Mouse (Mus musculus): ENCODE data around the gene Leo1. TPM values are rescaled to one million over a fixed set of nuclear protein-coding genes. Genes with fewer than 3 reads are reported as not detected.

The Leo1 gene
- polyA plus RNA-seq, 1 experiment from 2014 or later, result 34.1 TPM

- ATAC-seq, result no peak
- DNase-seq (ENCODE audit: low spot score), result no peak
- Histone ChIP-seq H3K27ac (ENCODE audit: low read depth, low read length) (no peak overlapping the region), H3K4me1 (ENCODE audit: control insufficient read depth, insufficient read depth, low read length) (peaks cover 17% of the 10 kb centered on the region), H3K4me2 (ENCODE audit: low read length) (peak overlapping the region; percentile 66), H3K9me3 (replicated peaks; ENCODE audit: control insufficient read depth, low read length) (no peaks in the 10 kb centered on the region), H3K4me3 (ENCODE audit: low read depth, low read length) (peak overlapping the region; percentile 94), H3K9ac (ENCODE audit: low read length) (peak overlapping the region; percentile 49), H3K27me3 (replicated peaks; ENCODE audit: control insufficient read depth, insufficient read depth, low read length) (no peaks in the 10 kb centered on the region), H3K36me3 (ENCODE audit: control insufficient read depth, insufficient read depth, low read length) (no peaks in the 10 kb centered on the region)
- whole genome bisulfite sequencing, result 12% methylated on average over 10 of the region's 10 CpGs
These were observed 33.5 kb upstream of the Leo1 start for GRCm38 (mm10) chr9:75407803-75408202.

GRCm38 (mm10) chr9:75408204-75408826, 33.0 kb upstream of the Leo1 start:
- peaks cover 17% of the 10 kb centered on the region for H3K4me1 ChIP-seq (ENCODE audit: control insufficient read depth, insufficient read depth, low read length)
- DNase-seq (ENCODE audit: low spot score), result peak; percentile 51

GRCm38 (mm10) chr9:75409031-75409851, 32.1 kb upstream of the Leo1 start:
- Histone ChIP-seq H3K36me3 (ENCODE audit: control insufficient read depth, insufficient read depth, low read length) (no peaks in the 10 kb centered on the region), H3K4me1 (ENCODE audit: control insufficient read depth, insufficient read depth, low read length) (peaks cover 17% of the 10 kb centered on the region), H3K4me2 (ENCODE audit: low read length) (peak overlapping the region; percentile 66), H3K4me3 (ENCODE audit: low read depth, low read length) (peak overlapping the region; percentile 94), H3K27ac (ENCODE audit: low read depth, low read length) (peak overlapping the region; percentile 99), H3K9ac (ENCODE audit: low read length) (peak overlapping the region; percentile 96), H3K9me3 (replicated peaks; ENCODE audit: control insufficient read depth, low read length) (no peaks in the 10 kb centered on the region), H3K27me3 (replicated peaks; ENCODE audit: control insufficient read depth, insufficient read depth, low read length) (no peaks in the 10 kb centered on the region)
- ATAC-seq (peak; percentile 90), DNase-seq (ENCODE audit: low spot score) (peak; percentile 76)
- WGBS, result under 1% methylated on average over 60 of the region's 90 CpGs

More at GRCm38 (mm10) chr9:75408204-75408826, 33.0 kb upstream of the Leo1 start:
- H3K27ac ChIP-seq (ENCODE audit: low read depth, low read length), result peak overlapping the region; percentile 99; the same call in 1 of the 2 replicates
- peak overlapping the region; percentile 94 for H3K4me3 ChIP-seq (ENCODE audit: low read depth, low read length)
- H3K27me3 ChIP-seq (replicated peaks; ENCODE audit: control insufficient read depth, insufficient read depth, low read length), result no peaks in the 10 kb centered on the region
- 2% methylated on average over 11 of the region's 11 CpGs for WGBS
- no peaks in the 10 kb centered on the region for H3K9me3 ChIP-seq (replicated peaks; ENCODE audit: control insufficient read depth, low read length)
- peak overlapping the region; percentile 96 for H3K9ac ChIP-seq (ENCODE audit: low read length)
- ATAC-seq, result no peak
- no peaks in the 10 kb centered on the region for H3K36me3 ChIP-seq (ENCODE audit: control insufficient read depth, insufficient read depth, low read length)
- H3K4me2 ChIP-seq (ENCODE audit: low read length), result peak overlapping the region; percentile 66

- H3K4me1 ChIP-seq (ENCODE audit: control insufficient read depth, insufficient read depth, low read length), result peaks cover 17% of the 10 kb centered on the region
- peak within 1 kb of the TSS; percentile 66 for H3K4me2 ChIP-seq (ENCODE audit: low read length)
- no peaks in the 10 kb centered on the region for H3K27me3 ChIP-seq (replicated peaks; ENCODE audit: control insufficient read depth, insufficient read depth, low read length)
- DNase-seq (ENCODE audit: low spot score), result peak; percentile 95
- H3K27ac ChIP-seq (ENCODE audit: low read depth, low read length), result peak within 1 kb of the TSS; percentile 99
- peak within 1 kb of the TSS; percentile 94 for H3K4me3 ChIP-seq (ENCODE audit: low read depth, low read length)
- H3K36me3 ChIP-seq (ENCODE audit: control insufficient read depth, insufficient read depth, low read length), result no peaks in the 10 kb centered on the region
- no peaks in the 10 kb centered on the region for H3K9me3 ChIP-seq (replicated peaks; ENCODE audit: control insufficient read depth, low read length)
- WGBS, result under 1% methylated on average over 41 of the region's 58 CpGs
- peak; percentile 94 for ATAC-seq
- H3K9ac ChIP-seq (ENCODE audit: low read length), result peak within 1 kb of the TSS; percentile 96
These were observed 31.4 kb upstream of the Leo1 start, which contains the start of gene Mapk6 for GRCm38 (mm10) chr9:75409852-75410378. Gene Mapk6, minus strand, starts transcription at chr9:75410005.

GRCm38 (mm10) chr9:75410868-75411487, 30.3 kb upstream of the Leo1 start:
- Histone ChIP-seq H3K4me1 (ENCODE audit: control insufficient read depth, insufficient read depth, low read length) (peaks cover 17% of the 10 kb centered on the region), H3K27ac (ENCODE audit: low read depth, low read length) (no peak overlapping the region), H3K9me3 (replicated peaks; ENCODE audit: control insufficient read depth, low read length) (no peaks in the 10 kb centered on the region), H3K9ac (ENCODE audit: low read length) (no peak overlapping the region), H3K27me3 (replicated peaks; ENCODE audit: control insufficient read depth, insufficient read depth, low read length) (no peaks in the 10 kb centered on the region), H3K36me3 (ENCODE audit: control insufficient read depth, insufficient read depth, low read length) (no peaks in the 10 kb centered on the region), H3K4me2 (ENCODE audit: low read length) (no peak overlapping the region), H3K4me3 (ENCODE audit: low read depth, low read length) (no peak overlapping the region)
- DNase-seq (ENCODE audit: low spot score) (no peak), ATAC-seq (no peak)
- 75% methylated on average over 6 of the region's 6 CpGs for WGBS

GRCm38 (mm10) chr9:75411584-75411983, 29.7 kb upstream of the Leo1 start:
- Histone ChIP-seq H3K4me2 (ENCODE audit: low read length) (no peak overlapping the region), H3K36me3 (ENCODE audit: control insufficient read depth, insufficient read depth, low read length) (no peaks in the 10 kb centered on the region), H3K27me3 (replicated peaks; ENCODE audit: control insufficient read depth, insufficient read depth, low read length) (no peaks in the 10 kb centered on the region), H3K4me1 (ENCODE audit: control insufficient read depth, insufficient read depth, low read length) (peaks cover 14% of the 10 kb centered on the region), H3K9me3 (replicated peaks; ENCODE audit: control insufficient read depth, low read length) (no peaks in the 10 kb centered on the region), H3K9ac (ENCODE audit: low read length) (no peak overlapping the region), H3K4me3 (ENCODE audit: low read depth, low read length) (no peak overlapping the region), H3K27ac (ENCODE audit: low read depth, low read length) (no peak overlapping the region)
- no peak for DNase-seq (ENCODE audit: low spot score)
- WGBS, result 86% methylated on average over 9 of the region's 9 CpGs
- no peak for ATAC-seq

GRCm38 (mm10) chr9:75413206-75413605, 28.1 kb upstream of the Leo1 start:
- Histone ChIP-seq H3K9me3 (replicated peaks; ENCODE audit: control insufficient read depth, low read length) (no peaks in the 10 kb centered on the region), H3K27me3 (replicated peaks; ENCODE audit: control insufficient read depth, insufficient read depth, low read length) (no peaks in the 10 kb centered on the region), H3K4me3 (ENCODE audit: low read depth, low read length) (no peak overlapping the region), H3K9ac (ENCODE audit: low read length) (no peak overlapping the region), H3K36me3 (ENCODE audit: control insufficient read depth, insufficient read depth, low read length) (no peaks in the 10 kb centered on the region), H3K27ac (ENCODE audit: low read depth, low read length) (no peak overlapping the region), H3K4me2 (ENCODE audit: low read length) (no peak overlapping the region), H3K4me1 (ENCODE audit: control insufficient read depth, insufficient read depth, low read length) (peaks cover 5% of the 10 kb centered on the region; the same call in 1 of the 2 replicates)
- ATAC-seq, result no peak
- WGBS, result 50% methylated on average over 5 of the region's 5 CpGs
- DNase-seq (ENCODE audit: low spot score), result no peak

- 40% methylated on average over 5 of the region's 5 CpGs for WGBS
These were observed 27.1 kb upstream of the Leo1 start for GRCm38 (mm10) chr9:75414204-75414603.

More at GRCm38 (mm10) chr9:75414204-75414603, 27.1 kb upstream of the Leo1 start:
- H3K4me3 ChIP-seq (ENCODE audit: low read depth, low read length), result no peak overlapping the region
- H3K27me3 ChIP-seq (replicated peaks; ENCODE audit: control insufficient read depth, insufficient read depth, low read length), result no peaks in the 10 kb centered on the region
- DNase-seq (ENCODE audit: low spot score) (no peak), ATAC-seq (no peak)
- no peaks in the 10 kb centered on the region for H3K36me3 ChIP-seq (ENCODE audit: control insufficient read depth, insufficient read depth, low read length)
- peaks cover 5% of the 10 kb centered on the region; the same call in 1 of the 2 replicates for H3K4me1 ChIP-seq (ENCODE audit: control insufficient read depth, insufficient read depth, low read length)
- H3K4me2 ChIP-seq (ENCODE audit: low read length), result no peak overlapping the region
- H3K9ac ChIP-seq (ENCODE audit: low read length), result no peak overlapping the region
- H3K9me3 ChIP-seq (replicated peaks; ENCODE audit: control insufficient read depth, low read length), result no peaks in the 10 kb centered on the region
- no peak overlapping the region for H3K27ac ChIP-seq (ENCODE audit: low read depth, low read length)

Data from forebrain, embryonic 14.5 days (tissue).